Mouse (Mus musculus) limb, embryonic 14.5 days (tissue): ENCODE data around the gene Fto. TPM values are rescaled to one million over a fixed set of nuclear protein-coding genes. Genes with fewer than 3 reads are reported as not detected.

Experiments used
- ATAC-seq: fragments of 200-750 bp; cut with Nextera tagmentation; 2 replicates; pipeline ENCODE4 v1.8.0; 2017; ENCODE audit warnings: low read depth, moderate number of reproducible peaks, moderate TSS enrichment; ENCODE audit not compliant: low FRiP score
- DNase-seq: peaks from one replicate; pipeline ENCODE4 v3.0.0-alpha.2; 2015; ENCODE audit warnings: low spot score
- H3K27ac ChIP-seq: fragments of 300-500 bp; sonication (generic); replicated peaks from 2 replicates; pipeline ENCODE4 v1.5.1; 2014; ENCODE audit warnings: low read depth, mild to moderate bottlenecking, low read length, moderate library complexity, mixed read lengths
- H3K27me3 ChIP-seq: fragments of 300-500 bp; sonication (generic); 2 replicates; pipeline ENCODE4 v1.6.1; 2014; ENCODE audit warnings: low read length, mixed read lengths; ENCODE audit not compliant: control insufficient read depth, insufficient read depth
- H3K36me3 ChIP-seq: fragments of 300-500 bp; sonication (generic); 2 replicates; pipeline ENCODE4 v1.6.1; 2014; ENCODE audit warnings: mild to moderate bottlenecking, low read length, moderate library complexity, mixed read lengths; ENCODE audit not compliant: control insufficient read depth, insufficient read depth
- H3K4me1 ChIP-seq: fragments of 300-500 bp; sonication (generic); 2 replicates; pipeline ENCODE4 v1.6.1; 2014; ENCODE audit warnings: antibody characterized with exemption, low read length, mixed read lengths; ENCODE audit not compliant: control insufficient read depth, insufficient read depth
- H3K4me2 ChIP-seq: fragments of 300-500 bp; sonication (generic); replicated peaks from 2 replicates; pipeline ENCODE4 v1.6.1; 2014; ENCODE audit warnings: low read depth, mild to moderate bottlenecking, low read length, moderate library complexity; ENCODE audit not compliant: severe bottlenecking
- H3K4me3 ChIP-seq: fragments of 300-500 bp; sonication (generic); replicated peaks from 2 replicates; pipeline ENCODE4 v1.5.1; 2014; ENCODE audit warnings: low read length
- H3K9ac ChIP-seq: fragments of 300-500 bp; sonication (generic); 2 replicates; pipeline ENCODE4 v1.6.1; 2014; ENCODE audit warnings: mild to moderate bottlenecking, low read depth, low read length, moderate library complexity; ENCODE audit not compliant: severe bottlenecking
- H3K9me3 ChIP-seq: fragments of 300-500 bp; sonication (generic); 2 replicates; pipeline ENCODE4 v1.6.1; 2016; ENCODE audit warnings: low read length; ENCODE audit not compliant: control insufficient read depth
- POLR2A ChIP-seq: fragments of 200-500 bp; IDR thresholded peaks from 2 replicates; pipeline ENCODE4 v1.8.0; 2012; ENCODE audit warnings: inconsistent platforms, mild to moderate bottlenecking, moderate library complexity, borderline replicate concordance; ENCODE audit not compliant: insufficient read depth, insufficient read length; ENCODE audit errors: extremely low read depth
- WGBS: fragments of 180-500 bp; shearing (Covaris S2); extraction: QIAGEN DNeasy Blood & Tissue Kit; methylation state at CpG from one replicate; pipeline ENCODE4 v1.1.7; 2014; 5-methylcytosine and 5-hydroxymethylcytosine counted together
- polyA plus RNA-seq, 2 experiments: library from polyadenylated mRNA; depleted of rRNA in 1 of 2; stranded (reverse) in 1 of 2; unstranded in 1 of 2; fragments of >200 nt; fragmentation: Nextera tagmentation in 1 of 2; extraction: Ambion mirVana in 1 of 2; gene quantifications; 2 replicates each; pipeline versions ENCODE4 v1.2.1 to v1.2.3; 2012 to 2014

Fto gene
- polyA plus RNA-seq, 2 experiments, result 80.0 to 107 TPM

- Histone ChIP-seq H3K4me1 (peaks cover 3% of the 10 kb centered on the region; the same call in 1 of the 2 replicates), H3K36me3 (no peaks in the 10 kb centered on the region), H3K4me2 (no peak overlapping the region), H3K4me3 (no peak overlapping the region), H3K9me3 (no peaks in the 10 kb centered on the region), H3K27me3 (no peaks in the 10 kb centered on the region), H3K27ac (no peak overlapping the region), H3K9ac (no peak overlapping the region)
- ATAC-seq (no peak), DNase-seq (no peak)
- WGBS, result 52% methylated on average over 5 of the region's 5 CpGs
- no peak for TF ChIP-seq POLR2A
Observed at GRCm38 (mm10) chr8:91342196-91342595, 28.9 kb downstream of the Fto start.

GRCm38 (mm10) chr8:91342798-91343197 lies 29.5 kb downstream of the Fto start:
- 78% methylated on average over 5 of the region's 5 CpGs for WGBS
- ATAC-seq, result no peak
- no peak for DNase-seq
- no peak overlapping the region for H3K9ac ChIP-seq
- H3K27me3 ChIP-seq, result no peaks in the 10 kb centered on the region
- H3K9me3 ChIP-seq, result no peaks in the 10 kb centered on the region
- peaks cover 3% of the 10 kb centered on the region; the same call in 1 of the 2 replicates for H3K4me1 ChIP-seq
- H3K4me3 ChIP-seq, result no peak overlapping the region
- no peak for TF ChIP-seq POLR2A
- no peak overlapping the region for H3K4me2 ChIP-seq
- no peaks in the 10 kb centered on the region for H3K36me3 ChIP-seq
- no peak overlapping the region for H3K27ac ChIP-seq

- H3K4me1 ChIP-seq, result peaks cover 3% of the 10 kb centered on the region; the same call in 1 of the 2 replicates
- WGBS, result 88% methylated on average over 11 of the region's 11 CpGs
- no peak for DNase-seq
- no peak overlapping the region for H3K4me2 ChIP-seq
- H3K36me3 ChIP-seq, result no peaks in the 10 kb centered on the region
- ATAC-seq, result no peak
- no peak overlapping the region for H3K9ac ChIP-seq
- H3K9me3 ChIP-seq, result no peaks in the 10 kb centered on the region
- no peak for TF ChIP-seq POLR2A
- no peak overlapping the region for H3K4me3 ChIP-seq
- no peak overlapping the region for H3K27ac ChIP-seq
- no peaks in the 10 kb centered on the region for H3K27me3 ChIP-seq
Observed at GRCm38 (mm10) chr8:91344659-91345058, 31.3 kb downstream of the Fto start.

DNA sequence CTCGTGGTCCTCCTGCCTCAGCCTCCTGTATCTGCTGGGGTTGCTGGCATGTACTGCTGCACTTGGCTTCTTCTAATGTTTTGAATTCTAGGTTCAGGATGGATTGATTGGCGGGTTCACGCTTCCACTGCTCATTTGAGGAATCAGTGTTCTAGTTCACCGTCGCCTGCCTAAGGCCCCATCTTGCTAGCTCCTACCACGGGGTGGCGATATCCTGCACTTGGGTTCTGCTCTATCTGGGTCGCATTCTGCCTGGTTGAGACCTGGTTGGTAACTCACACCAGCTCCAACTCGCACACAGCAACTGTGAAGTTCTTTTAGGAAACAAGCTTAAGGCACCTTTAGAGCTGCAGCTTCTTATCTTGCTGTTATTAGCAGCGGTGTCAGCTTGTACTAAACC lies 33.8 kb downstream of the Fto start:
- ATAC-seq (no peak), DNase-seq (no peak)
- 85% methylated on average over 10 of the region's 10 CpGs for WGBS
- Histone ChIP-seq H3K9me3 (no peaks in the 10 kb centered on the region), H3K4me2 (no peak overlapping the region), H3K9ac (no peak overlapping the region), H3K4me3 (no peak overlapping the region), H3K4me1 (peaks cover 3% of the 10 kb centered on the region; the same call in 1 of the 2 replicates), H3K36me3 (no peaks in the 10 kb centered on the region), H3K27me3 (no peaks in the 10 kb centered on the region), H3K27ac (no peak overlapping the region)
- TF ChIP-seq POLR2A, result no peak

- no peak for DNase-seq
- no peaks in the 10 kb centered on the region for H3K27me3 ChIP-seq
- no peaks in the 10 kb centered on the region for H3K36me3 ChIP-seq
- no peak overlapping the region for H3K9ac ChIP-seq
- H3K4me1 ChIP-seq, result peaks cover 3% of the 10 kb centered on the region; the same call in 1 of the 2 replicates
- no peak overlapping the region for H3K27ac ChIP-seq
- 72% methylated on average over 6 of the region's 6 CpGs for WGBS
- no peaks in the 10 kb centered on the region for H3K9me3 ChIP-seq
- no peak overlapping the region for H3K4me3 ChIP-seq
- no peak for TF ChIP-seq POLR2A
- no peak overlapping the region for H3K4me2 ChIP-seq
- ATAC-seq, result no peak
Observed at GRCm38 (mm10) chr8:91347595-91347994, 34.3 kb downstream of the Fto start.

DNA sequence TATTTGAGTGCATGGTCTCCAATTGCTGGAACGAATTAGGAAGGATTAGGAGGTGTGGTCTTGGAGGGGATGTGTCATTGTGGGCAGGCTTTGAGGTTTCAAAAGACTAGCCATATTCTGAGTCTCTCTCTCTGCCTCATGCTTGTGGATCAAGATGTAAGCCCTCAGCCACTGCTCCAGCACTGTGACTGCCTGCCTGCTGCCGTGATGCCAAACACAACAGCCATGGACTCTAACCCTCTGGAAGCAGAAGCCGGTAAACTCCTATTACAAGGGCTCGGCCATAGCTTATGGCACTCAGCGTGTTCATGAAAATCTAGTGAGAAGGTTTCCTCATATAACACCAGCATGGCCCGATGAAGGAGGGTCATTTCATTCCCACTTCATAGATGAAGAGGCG lies 36.5 kb downstream of the Fto start:
- Histone ChIP-seq H3K27ac (no peak overlapping the region), H3K9me3 (no peaks in the 10 kb centered on the region), H3K36me3 (no peaks in the 10 kb centered on the region), H3K27me3 (no peaks in the 10 kb centered on the region), H3K9ac (no peak overlapping the region), H3K4me2 (no peak overlapping the region), H3K4me3 (no peak overlapping the region), H3K4me1 (peaks cover under 1% of the 10 kb centered on the region; the same call in 1 of the 2 replicates)
- TF ChIP-seq POLR2A, result no peak
- ATAC-seq (no peak), DNase-seq (no peak)
- 90% methylated on average over 7 of the region's 7 CpGs for WGBS
